Mouse (Mus musculus) left cerebral cortex, adult 18-20 months (tissue): ENCODE results near the gene Gtpbp1. TPM values are rescaled to one million over a fixed set of nuclear protein-coding genes. Genes with fewer than 3 reads are reported as not detected.

ENCODE experiments used
- DNase-seq, 2 experiments: peaks; one replicate each; pipeline ENCODE4 v3.0.0; 2021 to 2022; ENCODE audit warnings: low spot score in 2 of 2, mixed read lengths in 1 of 2
- total RNA-seq, 2 experiments: library from RNA; stranded (reverse); gene quantifications; 2 replicates each; pipeline ENCODE4 v1.2.3; 2021

Gtpbp1 gene
- total RNA-seq, 2 experiments from 2014 or later = 52.7 to 53.4 TPM

- peak; percentile 80 to 85 for DNase-seq
Observed at GRCm38 (mm10) chr15:79752742-79753419, 62.2 kb downstream of the Gtpbp1 start.

DNA sequence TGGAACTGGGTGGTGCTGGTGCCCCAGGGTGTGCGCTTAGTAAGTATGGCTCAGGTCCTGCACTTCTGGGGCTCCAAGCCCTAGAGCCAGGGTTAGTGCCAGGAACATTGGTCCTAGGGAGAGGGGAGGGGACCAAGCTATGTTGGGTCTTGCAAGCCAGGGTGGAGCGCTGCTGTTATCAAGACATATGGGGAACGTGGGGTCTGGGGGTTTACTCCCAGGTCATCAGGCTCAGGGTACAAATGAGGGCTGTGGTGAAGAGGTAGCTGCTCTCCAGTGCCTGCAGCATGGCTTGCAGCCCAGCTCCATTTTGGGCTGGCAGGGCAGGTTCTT, 62.7 kb downstream of the Gtpbp1 start:
- DNase-seq = no peak

DNA sequence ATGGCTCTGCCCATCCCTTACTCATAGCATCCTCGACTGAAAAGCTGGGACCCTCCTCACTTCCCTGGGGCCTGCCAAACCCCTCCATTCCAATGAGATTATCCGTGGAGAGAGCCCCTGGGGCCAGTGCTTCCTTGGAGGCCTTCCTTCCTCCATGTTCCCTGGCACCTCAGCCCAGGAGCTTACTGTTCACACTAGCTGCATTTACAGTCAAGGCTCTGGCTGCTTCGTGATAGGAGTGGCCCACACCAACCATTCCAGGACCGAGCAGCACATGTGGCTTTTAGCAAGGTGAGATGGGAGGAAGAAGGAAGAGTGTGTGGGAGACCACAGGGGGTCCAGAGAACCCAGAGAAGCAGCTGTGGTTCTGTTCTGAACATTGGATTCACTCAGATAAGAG, 63.2 kb downstream of the Gtpbp1 start:
- no peak for DNase-seq

DNA sequence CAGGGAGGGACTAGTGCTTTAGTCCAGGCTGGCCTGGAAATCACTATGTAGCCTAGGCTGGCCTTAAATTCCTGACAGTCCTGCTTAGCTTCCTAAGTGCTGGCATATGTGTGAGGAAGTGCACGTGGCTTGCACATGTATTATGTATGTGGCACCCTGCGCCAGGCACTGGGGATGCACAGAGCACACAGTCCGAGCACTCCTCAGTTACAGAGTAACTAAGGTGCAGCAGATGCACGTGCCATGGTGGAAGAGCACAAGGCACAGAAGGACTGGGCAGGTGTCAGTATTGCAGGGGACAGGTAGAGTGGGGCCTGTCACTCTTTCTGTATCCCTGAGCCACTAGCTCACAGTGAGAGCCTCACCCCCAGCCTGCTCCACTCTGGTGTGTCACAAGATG, 64.5 kb downstream of the Gtpbp1 start:
- no peak for DNase-seq

GRCm38 (mm10) chr15:79755977-79756625, 65.5 kb downstream of the Gtpbp1 start:
- no peak for DNase-seq

DNA sequence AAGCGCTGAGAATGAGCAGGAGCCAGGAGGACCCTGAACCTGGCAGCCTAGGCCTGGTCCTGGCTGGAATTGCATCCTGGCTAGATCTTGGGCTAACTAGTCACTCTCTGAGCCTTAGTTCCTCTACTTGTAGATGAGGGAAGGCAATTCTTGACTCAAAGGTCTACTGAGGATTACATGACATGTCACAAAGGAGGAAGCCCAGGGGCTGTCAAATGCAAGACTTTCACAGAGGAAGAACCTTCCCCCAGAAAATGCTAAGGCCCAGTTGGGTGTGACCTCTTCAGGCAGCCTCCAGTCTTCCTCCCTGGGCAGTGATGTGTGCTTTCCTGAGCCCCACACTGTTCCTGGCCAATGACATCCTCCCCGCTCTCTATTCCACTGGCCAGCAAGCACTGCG, 66.5 kb downstream of the Gtpbp1 start:
- no peak for DNase-seq

GRCm38 (mm10) chr15:79760956-79761355, 70.3 kb downstream of the Gtpbp1 start:
- peak; percentile 64 for DNase-seq

GRCm38 (mm10) chr15:79763001-79763400, 72.4 kb downstream of the Gtpbp1 start:
- DNase-seq = no peak

- DNase-seq = peak in 1 of 2 experiments; percentile 51
Observed at GRCm38 (mm10) chr15:79763601-79764246, 73.1 kb downstream of the Gtpbp1 start.

DNA sequence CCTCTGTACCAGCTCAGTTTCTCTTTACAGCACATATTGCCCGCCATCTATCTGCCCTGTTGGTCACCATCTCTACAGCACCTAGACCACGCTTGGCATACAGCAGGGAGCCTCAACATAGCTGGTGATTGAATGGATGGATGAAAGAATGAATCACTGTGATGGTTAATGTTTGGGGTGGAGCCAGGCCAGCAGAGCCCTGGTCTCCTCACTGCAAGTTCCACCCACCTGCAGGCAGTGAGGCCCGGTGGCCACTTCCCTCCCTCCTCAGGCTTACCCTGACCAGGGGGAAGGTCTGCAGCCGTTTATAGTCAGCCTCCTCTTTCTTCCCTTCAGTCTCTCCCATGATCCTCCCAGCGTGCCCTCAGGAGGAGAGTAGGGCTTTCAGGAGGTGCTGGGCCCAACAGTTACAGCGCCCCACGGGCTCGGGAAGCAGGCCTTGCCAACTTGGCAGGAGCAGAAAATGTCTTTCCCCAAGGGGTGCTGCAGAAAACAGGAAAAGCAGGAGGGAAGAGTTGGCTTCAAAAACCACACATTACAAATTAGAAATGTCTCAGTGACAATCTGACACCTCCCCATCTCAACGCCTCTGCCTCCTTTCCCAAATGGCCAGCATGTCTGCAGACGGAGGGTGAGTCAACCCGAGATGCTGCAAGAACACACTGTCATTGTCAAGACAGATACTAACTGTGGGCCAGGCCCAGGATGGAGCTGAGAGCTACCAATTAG, 74.1 kb downstream of the Gtpbp1 start:
- peak; percentile 75 to 87 for DNase-seq

- DNase-seq = no peak
Observed at GRCm38 (mm10) chr15:79765361-79765760, 74.7 kb downstream of the Gtpbp1 start.

DNA sequence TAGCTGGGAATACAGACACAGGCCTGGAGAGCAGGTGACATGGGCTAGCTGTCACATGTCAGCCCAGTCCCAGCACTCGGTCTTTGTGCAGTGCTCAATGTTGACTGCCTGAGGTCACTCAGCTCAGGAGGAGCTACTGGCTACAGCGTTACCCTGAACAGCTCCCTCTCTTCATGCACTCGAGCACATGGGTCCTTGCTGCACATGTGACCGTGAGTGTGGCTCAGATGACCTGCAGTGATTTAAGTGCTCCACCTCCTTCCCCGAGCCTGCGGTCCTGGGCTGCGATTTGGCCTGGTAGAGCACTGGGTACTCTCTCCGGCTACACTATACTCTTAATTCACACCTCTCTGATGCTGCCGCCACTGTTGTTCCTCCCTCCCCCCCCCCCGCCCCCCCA, 75.5 kb downstream of the Gtpbp1 start:
- no peak for DNase-seq

DNA sequence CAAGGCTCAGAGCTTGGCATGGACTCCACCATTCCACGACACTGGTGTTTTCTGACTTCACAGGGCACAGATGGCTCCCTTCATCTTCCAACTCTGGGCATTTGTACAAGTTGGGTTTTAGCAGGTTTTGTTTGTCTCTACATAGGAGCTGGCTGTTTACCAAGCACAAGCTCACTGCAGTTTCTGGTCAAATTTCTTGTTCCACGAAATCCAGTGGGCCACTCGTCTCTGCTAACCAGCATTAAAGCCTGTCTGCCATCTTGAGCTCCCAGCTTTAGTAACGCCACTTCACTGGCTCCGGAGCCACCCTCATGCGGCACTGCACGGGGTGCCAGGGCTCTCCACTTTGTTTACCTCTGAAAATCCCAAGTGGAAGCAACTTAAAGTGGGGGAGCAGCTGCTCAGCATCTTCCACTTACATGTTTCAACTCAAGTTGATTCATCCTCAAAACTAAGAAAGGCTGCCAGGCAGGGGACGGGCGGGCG, 76.0 kb downstream of the Gtpbp1 start:
- no peak for DNase-seq

- no peak for DNase-seq
Observed at GRCm38 (mm10) chr15:79767327-79767961, 76.8 kb downstream of the Gtpbp1 start.

DNA sequence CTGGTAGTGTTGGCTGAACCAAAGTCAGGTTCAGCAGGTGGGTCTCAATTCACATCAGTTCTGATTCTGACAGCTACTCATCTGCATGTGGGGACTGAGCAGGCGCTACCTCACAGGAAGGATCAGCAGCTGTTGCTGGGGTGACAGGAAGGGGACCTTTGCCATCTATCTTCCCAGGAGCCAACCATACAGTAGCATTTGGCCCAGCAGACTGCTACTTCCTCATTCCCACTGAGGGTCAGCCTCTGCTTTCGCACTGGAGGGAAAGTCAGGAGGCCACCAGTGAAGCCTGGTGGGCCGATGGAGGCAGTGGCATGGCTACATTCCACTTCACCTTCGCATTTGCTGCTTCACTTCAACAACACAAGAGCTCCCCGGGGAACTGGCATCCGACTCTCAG, 77.7 kb downstream of the Gtpbp1 start:
- DNase-seq = no peak

- DNase-seq = peak; percentile 65 to 70
Observed at GRCm38 (mm10) chr15:79770629-79771240, 80.1 kb downstream of the Gtpbp1 start.

Other genes starting within 250 kb of the Gtpbp1 start
- gene Csnk1e, start 235.3 kb upstream of the Gtpbp1 start, total RNA-seq = 100 to 1,000 TPM; 135 to 149 TPM
- gene Kcnj4, start 185.6 kb upstream of the Gtpbp1 start, total RNA-seq = 100 to 1,000 TPM; 184 TPM
- gene Kdelr3, start 174.4 kb upstream of the Gtpbp1 start, total RNA-seq = under 1 TPM; 0.35 to 0.63 TPM
- gene Ddx17, start 144.1 kb upstream of the Gtpbp1 start, total RNA-seq = 100 to 1,000 TPM; 304 to 309 TPM
- gene Dmc1, start 85.7 kb upstream of the Gtpbp1 start, total RNA-seq = under 1 TPM; 0.37 to 0.53 TPM
- 10 to 100 TPM in 1 of 2 experiments, 1 to 10 TPM in 1; 9.3 to 10.0 TPM for gene Fam227a, start 31.9 kb upstream of the Gtpbp1 start, total RNA-seq
- 10 to 100 TPM; 42.4 to 47.0 TPM for gene Cby1, start 31.6 kb upstream of the Gtpbp1 start, total RNA-seq
- 100 to 1,000 TPM; 102 to 108 TPM for gene Tomm22, start 20.0 kb upstream of the Gtpbp1 start, total RNA-seq
- gene Josd1, start 2.9 kb upstream of the Gtpbp1 start, total RNA-seq = 10 to 100 TPM; 65.8 to 71.5 TPM
- gene Sun2, start 51.7 kb downstream of the Gtpbp1 start, total RNA-seq = 10 to 100 TPM; 46.7 to 49.4 TPM
- 10 to 100 TPM; 53.0 to 56.9 TPM for gene Dnal4, start 87.0 kb downstream of the Gtpbp1 start, total RNA-seq
- gene Nptxr, start 113.9 kb downstream of the Gtpbp1 start, total RNA-seq = 100 to 1,000 TPM; 691 to 759 TPM
- gene Npcd, start 143.4 kb downstream of the Gtpbp1 start, total RNA-seq = 10 to 100 TPM in 1 of 2 experiments, 1 to 10 TPM in 1; 6.8 to 28.8 TPM
- 100 to 1,000 TPM; 323 TPM for gene Cbx6, start 143.8 kb downstream of the Gtpbp1 start, total RNA-seq
- gene Apobec3, start 200.8 kb downstream of the Gtpbp1 start, total RNA-seq = 1 to 10 TPM; 4.3 to 5.0 TPM